Mouse (Mus musculus): ENCODE results near the gene Adam11. TPM values are rescaled to one million over a fixed set of nuclear protein-coding genes. Genes with fewer than 3 reads are reported as not detected.

Adam11 gene
- polyA plus RNA-seq, 1 experiment from 2014 or later: 15.4 TPM

DNA sequence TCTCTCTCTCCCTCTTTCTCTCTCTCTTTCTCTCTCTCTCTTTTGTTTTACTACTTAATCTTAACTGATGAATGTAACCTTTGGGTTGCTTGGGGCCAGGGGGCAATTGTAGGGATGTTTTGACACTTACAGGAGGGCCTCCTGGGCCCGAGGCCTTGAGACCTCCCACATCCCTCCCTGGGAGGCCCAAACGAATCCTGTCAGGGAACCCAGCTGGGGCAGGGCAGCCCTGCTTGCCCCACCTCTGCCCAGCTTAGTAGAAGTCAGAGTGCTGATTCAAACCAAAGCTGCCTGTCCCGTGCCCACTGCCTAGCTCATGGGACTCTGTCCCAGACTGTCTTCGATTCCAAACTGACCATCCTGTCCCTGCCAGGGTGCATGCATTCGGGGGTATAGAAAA lies 17.4 kb downstream of the Adam11 start:
- H3K4me2 ChIP-seq (ENCODE audit: low read depth, severe bottlenecking): no peak overlapping the region
- H3K27me3 ChIP-seq (ENCODE audit: control insufficient read depth, insufficient read depth, low read length): no peaks in the 10 kb centered on the region
- 0 out of 2 replicates have a peak overlapping the region, but pooled peaks have one; percentile 14 for H3K9ac ChIP-seq (ENCODE audit: low read length)
- H3K4me1 ChIP-seq (ENCODE audit: control insufficient read depth, insufficient read depth, low read length): peaks cover 16% of the 10 kb centered on the region
- H3K9me3 ChIP-seq (ENCODE audit: control insufficient read depth, low read length): no peaks in the 10 kb centered on the region
- H3K27ac ChIP-seq (replicated peaks; ENCODE audit: low read depth, low read length): no peak overlapping the region; the same call in 1 of the 2 replicates
- DNase-seq (ENCODE audit: low spot score) (no peak), ATAC-seq (ENCODE audit: insufficient number of reproducible peaks, low FRiP score, low TSS enrichment, low read depth) (no peak)
- H3K36me3 ChIP-seq (ENCODE audit: control insufficient read depth, insufficient read depth, low read length): peaks cover 4% of the 10 kb centered on the region; the same call in 1 of the 2 replicates
- no peak overlapping the region for H3K4me3 ChIP-seq (ENCODE audit: low read depth, low read length)
- WGBS: 45% methylated on average over 5 of the region's 5 CpGs

- H3K27me3 ChIP-seq (ENCODE audit: control insufficient read depth, insufficient read depth, low read length): no peaks in the 10 kb centered on the region
- no peak overlapping the region for H3K27ac ChIP-seq (replicated peaks; ENCODE audit: low read depth, low read length)
- WGBS: 76% methylated on average over 8 of the region's 8 CpGs
- H3K4me3 ChIP-seq (ENCODE audit: low read depth, low read length): no peak overlapping the region
- ATAC-seq (ENCODE audit: insufficient number of reproducible peaks, low FRiP score, low TSS enrichment, low read depth) (no peak), DNase-seq (ENCODE audit: low spot score) (no peak)
- no peak overlapping the region for H3K4me2 ChIP-seq (ENCODE audit: low read depth, severe bottlenecking)
- H3K36me3 ChIP-seq (ENCODE audit: control insufficient read depth, insufficient read depth, low read length): peaks cover 4% of the 10 kb centered on the region; the same call in 1 of the 2 replicates
- no peak overlapping the region for H3K9ac ChIP-seq (ENCODE audit: low read length)
- peaks cover 16% of the 10 kb centered on the region for H3K4me1 ChIP-seq (ENCODE audit: control insufficient read depth, insufficient read depth, low read length)
- H3K9me3 ChIP-seq (ENCODE audit: control insufficient read depth, low read length): no peaks in the 10 kb centered on the region
Observed at GRCm38 (mm10) chr11:102779081-102779638, 17.9 kb downstream of the Adam11 start.

- H3K4me1 ChIP-seq (ENCODE audit: control insufficient read depth, insufficient read depth, low read length): peaks cover 16% of the 10 kb centered on the region
- H3K36me3 ChIP-seq (ENCODE audit: control insufficient read depth, insufficient read depth, low read length): peaks cover 4% of the 10 kb centered on the region; the same call in 1 of the 2 replicates
- no peak overlapping the region for H3K4me3 ChIP-seq (ENCODE audit: low read depth, low read length)
- H3K4me2 ChIP-seq (ENCODE audit: low read depth, severe bottlenecking): no peak overlapping the region
- no peak for ATAC-seq (ENCODE audit: insufficient number of reproducible peaks, low FRiP score, low TSS enrichment, low read depth)
- WGBS: 72% methylated on average over 7 of the region's 7 CpGs
- H3K27me3 ChIP-seq (ENCODE audit: control insufficient read depth, insufficient read depth, low read length): no peaks in the 10 kb centered on the region
- no peaks in the 10 kb centered on the region for H3K9me3 ChIP-seq (ENCODE audit: control insufficient read depth, low read length)
- H3K9ac ChIP-seq (ENCODE audit: low read length): no peak overlapping the region
- H3K27ac ChIP-seq (replicated peaks; ENCODE audit: low read depth, low read length): no peak overlapping the region
- DNase-seq (ENCODE audit: low spot score): no peak
Observed at GRCm38 (mm10) chr11:102779824-102780223, 18.6 kb downstream of the Adam11 start.

GRCm38 (mm10) chr11:102780271-102780985 lies 19.2 kb downstream of the Adam11 start:
- H3K9me3 ChIP-seq (ENCODE audit: control insufficient read depth, low read length): no peaks in the 10 kb centered on the region
- no peak overlapping the region for H3K4me2 ChIP-seq (ENCODE audit: low read depth, severe bottlenecking)
- peaks cover 11% of the 10 kb centered on the region for H3K4me1 ChIP-seq (ENCODE audit: control insufficient read depth, insufficient read depth, low read length)
- H3K27ac ChIP-seq (replicated peaks; ENCODE audit: low read depth, low read length): no peak overlapping the region
- no peak for ATAC-seq (ENCODE audit: insufficient number of reproducible peaks, low FRiP score, low TSS enrichment, low read depth)
- H3K4me3 ChIP-seq (ENCODE audit: low read depth, low read length): no peak overlapping the region
- H3K27me3 ChIP-seq (ENCODE audit: control insufficient read depth, insufficient read depth, low read length): no peaks in the 10 kb centered on the region
- no peak overlapping the region for H3K9ac ChIP-seq (ENCODE audit: low read length)
- 42% methylated on average over 11 of the region's 11 CpGs for WGBS
- DNase-seq (ENCODE audit: low spot score): no peak
- peaks cover 4% of the 10 kb centered on the region; the same call in 1 of the 2 replicates for H3K36me3 ChIP-seq (ENCODE audit: control insufficient read depth, insufficient read depth, low read length)

DNA sequence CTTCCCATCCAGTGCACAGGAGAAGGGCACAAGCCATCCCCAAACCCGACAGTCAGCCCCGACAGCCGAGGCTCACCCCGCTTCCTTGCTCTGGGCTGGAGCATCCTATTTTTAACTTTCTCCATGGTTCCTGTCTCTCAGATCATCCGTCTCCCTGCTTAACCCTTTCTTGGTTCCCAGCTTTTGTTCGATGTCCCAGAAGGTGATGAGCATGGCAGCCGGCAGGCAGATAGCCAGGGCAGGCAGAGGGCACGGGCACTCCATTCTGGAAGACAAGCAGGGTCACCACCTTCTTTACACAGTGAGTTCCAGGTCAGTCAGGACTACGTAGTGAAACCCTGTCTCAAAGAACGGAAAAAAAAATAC lies 19.7 kb downstream of the Adam11 start:
- H3K27ac ChIP-seq (replicated peaks; ENCODE audit: low read depth, low read length): no peak overlapping the region
- peaks cover 9% of the 10 kb centered on the region for H3K4me1 ChIP-seq (ENCODE audit: control insufficient read depth, insufficient read depth, low read length)
- no peaks in the 10 kb centered on the region for H3K27me3 ChIP-seq (ENCODE audit: control insufficient read depth, insufficient read depth, low read length)
- no peak overlapping the region for H3K4me3 ChIP-seq (ENCODE audit: low read depth, low read length)
- H3K4me2 ChIP-seq (ENCODE audit: low read depth, severe bottlenecking): no peak overlapping the region
- no peaks in the 10 kb centered on the region for H3K9me3 ChIP-seq (ENCODE audit: control insufficient read depth, low read length)
- H3K36me3 ChIP-seq (ENCODE audit: control insufficient read depth, insufficient read depth, low read length): peaks cover 4% of the 10 kb centered on the region; the same call in 1 of the 2 replicates
- H3K9ac ChIP-seq (ENCODE audit: low read length): no peak overlapping the region
- DNase-seq (ENCODE audit: low spot score): no peak
- ATAC-seq (ENCODE audit: insufficient number of reproducible peaks, low FRiP score, low TSS enrichment, low read depth): no peak
- 80% methylated on average over 10 of the region's 10 CpGs for WGBS

GRCm38 (mm10) chr11:102781523-102781922 lies 20.3 kb downstream of the Adam11 start:
- Histone ChIP-seq H3K9ac (ENCODE audit: low read length) (no peak overlapping the region), H3K27me3 (ENCODE audit: control insufficient read depth, insufficient read depth, low read length) (no peaks in the 10 kb centered on the region), H3K36me3 (ENCODE audit: control insufficient read depth, insufficient read depth, low read length) (peaks cover 3% of the 10 kb centered on the region; the same call in 1 of the 2 replicates), H3K4me3 (ENCODE audit: low read depth, low read length) (no peak overlapping the region), H3K4me2 (ENCODE audit: low read depth, severe bottlenecking) (no peak overlapping the region), H3K27ac (replicated peaks; ENCODE audit: low read depth, low read length) (no peak overlapping the region), H3K9me3 (ENCODE audit: control insufficient read depth, low read length) (no peaks in the 10 kb centered on the region), H3K4me1 (ENCODE audit: control insufficient read depth, insufficient read depth, low read length) (peaks cover 9% of the 10 kb centered on the region)
- DNase-seq (ENCODE audit: low spot score) (no peak), ATAC-seq (ENCODE audit: insufficient number of reproducible peaks, low FRiP score, low TSS enrichment, low read depth) (no peak)
- 84% methylated on average over 4 of the region's 4 CpGs for WGBS

- Histone ChIP-seq H3K36me3 (ENCODE audit: control insufficient read depth, insufficient read depth, low read length) (no peaks in the 10 kb centered on the region), H3K4me2 (ENCODE audit: low read depth, severe bottlenecking) (no peak overlapping the region), H3K9ac (ENCODE audit: low read length) (no peak overlapping the region), H3K9me3 (ENCODE audit: control insufficient read depth, low read length) (no peaks in the 10 kb centered on the region), H3K27me3 (ENCODE audit: control insufficient read depth, insufficient read depth, low read length) (no peaks in the 10 kb centered on the region), H3K27ac (replicated peaks; ENCODE audit: low read depth, low read length) (no peak overlapping the region), H3K4me3 (ENCODE audit: low read depth, low read length) (no peak overlapping the region), H3K4me1 (ENCODE audit: control insufficient read depth, insufficient read depth, low read length) (no peaks in the 10 kb centered on the region)
- DNase-seq (ENCODE audit: low spot score) (no peak), ATAC-seq (ENCODE audit: insufficient number of reproducible peaks, low FRiP score, low TSS enrichment, low read depth) (no peak)
- WGBS: 56% methylated on average over 7 of the region's 7 CpGs
Observed at GRCm38 (mm10) chr11:102783443-102783842, 22.2 kb downstream of the Adam11 start.

DNA sequence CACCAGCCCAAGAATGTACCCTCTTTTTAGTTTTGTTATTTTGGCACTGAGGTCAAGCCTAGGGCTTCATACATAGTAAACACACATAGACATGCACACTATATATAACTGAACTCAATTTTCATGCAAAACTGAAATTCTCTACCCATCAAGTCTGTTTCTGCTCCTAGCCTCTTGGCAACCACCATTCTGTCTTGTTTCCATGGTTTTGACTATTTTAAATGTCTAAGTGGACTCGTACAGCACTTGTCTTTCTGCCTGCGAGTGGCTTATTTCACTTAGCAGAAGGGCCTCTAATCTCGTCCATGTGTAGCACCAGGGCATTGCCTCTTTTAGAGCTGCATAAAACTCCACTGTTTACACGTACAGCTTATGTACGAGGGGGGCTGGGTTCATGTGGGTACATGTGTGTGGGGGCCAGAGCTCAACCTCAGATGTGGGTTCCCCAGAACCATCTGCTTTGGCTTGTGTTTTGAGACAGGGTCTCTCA lies 26.5 kb downstream of the Adam11 start:
- no peaks in the 10 kb centered on the region for H3K27me3 ChIP-seq (ENCODE audit: control insufficient read depth, insufficient read depth, low read length)
- no peak overlapping the region for H3K27ac ChIP-seq (replicated peaks; ENCODE audit: low read depth, low read length)
- H3K36me3 ChIP-seq (ENCODE audit: control insufficient read depth, insufficient read depth, low read length): no peaks in the 10 kb centered on the region
- ATAC-seq (ENCODE audit: insufficient number of reproducible peaks, low FRiP score, low TSS enrichment, low read depth) (no peak), DNase-seq (ENCODE audit: low spot score) (no peak)
- no peak overlapping the region for H3K4me3 ChIP-seq (ENCODE audit: low read depth, low read length)
- no peaks in the 10 kb centered on the region for H3K9me3 ChIP-seq (ENCODE audit: control insufficient read depth, low read length)
- H3K4me1 ChIP-seq (ENCODE audit: control insufficient read depth, insufficient read depth, low read length): no peaks in the 10 kb centered on the region
- H3K9ac ChIP-seq (ENCODE audit: low read length): no peak overlapping the region
- WGBS: 80% methylated on average over 5 of the region's 5 CpGs
- no peak overlapping the region for H3K4me2 ChIP-seq (ENCODE audit: low read depth, severe bottlenecking)
